Mouse (Mus musculus): Measurements from ENCODE around the gene 2310039H08Rik. TPM values are rescaled to one million over a fixed set of nuclear protein-coding genes. Genes with fewer than 3 reads are reported as not detected.
A peak's percentile ranks its signal among the peaks of the same experiment; 100 is the strongest.
"Not testable (repeated sequence)": the region's sequence is repeated elsewhere in the genome, so short reads cannot be mapped to it uniquely, and the experiment has no call there.

The 2310039H08Rik gene
- polyA plus RNA-seq, 1 experiment: 6.1 TPM

- Histone ChIP-seq H3K27ac (ENCODE audit: insufficient read depth, low read depth, low read length) (peak within 1 kb of the TSS; percentile 100), H3K4me1 (ENCODE audit: control insufficient read depth, insufficient read depth, low read length) (peaks cover 31% of the 10 kb centered on the region), H3K4me3 (ENCODE audit: insufficient read depth, low read length) (peak within 1 kb of the TSS; percentile 69)
- TF ChIP-seq POLR2A (IDR thresholded peaks at IDR 0.05; ENCODE audit: borderline replicate concordance, low read depth, low read length) (no peak; the same call in 1 of the 2 replicates), CTCF (IDR thresholded peaks at IDR 0.05; ENCODE audit: low read depth, low read length) (no peak)
Observed at GRCm38 (mm10) chr17:46751794-46752556, 20.5 kb upstream of the 2310039H08Rik start, which contains the start of gene Cnpy3. Cnpy3 (minus strand) TSS chr17:46752214.

- Histone ChIP-seq H3K27ac (ENCODE audit: insufficient read depth, low read depth, low read length) (no peak overlapping the region), H3K4me3 (ENCODE audit: insufficient read depth, low read length) (no peak overlapping the region), H3K4me1 (ENCODE audit: control insufficient read depth, insufficient read depth, low read length) (peaks cover 2% of the 10 kb centered on the region; the same call in 1 of the 2 replicates)
- no peak for TF ChIP-seq CTCF (IDR thresholded peaks at IDR 0.05; ENCODE audit: low read depth, low read length)
- TF ChIP-seq POLR2A (IDR thresholded peaks at IDR 0.05; ENCODE audit: borderline replicate concordance, low read depth, low read length): no peak
Observed at GRCm38 (mm10) chr17:46758753-46759152, 13.7 kb upstream of the 2310039H08Rik start.

- no peak for TF ChIP-seq POLR2A (IDR thresholded peaks at IDR 0.05; ENCODE audit: borderline replicate concordance, low read depth, low read length)
- TF ChIP-seq CTCF (IDR thresholded peaks at IDR 0.05; ENCODE audit: low read depth, low read length): no peak
- Histone ChIP-seq H3K4me3 (ENCODE audit: insufficient read depth, low read length) (no peak within 1 kb of the TSS), H3K4me1 (ENCODE audit: control insufficient read depth, insufficient read depth, low read length) (no peaks in the 10 kb centered on the region), H3K27ac (ENCODE audit: insufficient read depth, low read depth, low read length) (no peak within 1 kb of the TSS)
Observed at GRCm38 (mm10) chr17:46763544-46763943, 8.9 kb upstream of the 2310039H08Rik start, which contains the start of gene Ptcra. Ptcra (minus strand) TSS chr17:46763712.

- H3K4me1 ChIP-seq (ENCODE audit: control insufficient read depth, insufficient read depth, low read length); H3K27ac ChIP-seq (ENCODE audit: insufficient read depth, low read depth, low read length); H3K4me3 ChIP-seq (ENCODE audit: insufficient read depth, low read length): not testable (repeated sequence)
Observed at GRCm38 (mm10) chr17:46764916-46765315, 7.5 kb upstream of the 2310039H08Rik start.

- Histone ChIP-seq H3K27ac (ENCODE audit: insufficient read depth, low read depth, low read length) (no peak overlapping the region), H3K4me3 (ENCODE audit: insufficient read depth, low read length) (no peak overlapping the region)
- TF ChIP-seq CTCF (IDR thresholded peaks at IDR 0.05; ENCODE audit: low read depth, low read length) (no peak), POLR2A (IDR thresholded peaks at IDR 0.05; ENCODE audit: borderline replicate concordance, low read depth, low read length) (no peak)
Observed at GRCm38 (mm10) chr17:46767868-46768267, 4.6 kb upstream of the 2310039H08Rik start.

GRCm38 (mm10) chr17:46770546-46770945 is 1.9 kb upstream of the 2310039H08Rik start:
- no peak overlapping the region for H3K4me3 ChIP-seq (ENCODE audit: insufficient read depth, low read length)
- H3K27ac ChIP-seq (ENCODE audit: insufficient read depth, low read depth, low read length): no peak overlapping the region
- H3K4me1 ChIP-seq (ENCODE audit: control insufficient read depth, insufficient read depth, low read length): peaks cover 3% of the 10 kb centered on the region; the same call in 1 of the 2 replicates
- no peak for TF ChIP-seq POLR2A (IDR thresholded peaks at IDR 0.05; ENCODE audit: borderline replicate concordance, low read depth, low read length)
- TF ChIP-seq CTCF (IDR thresholded peaks at IDR 0.05; ENCODE audit: low read depth, low read length): no peak

More at GRCm38 (mm10) chr17:46767868-46768267, 4.6 kb upstream of the 2310039H08Rik start:
- H3K4me1 ChIP-seq (ENCODE audit: control insufficient read depth, insufficient read depth, low read length): peaks cover 3% of the 10 kb centered on the region; the same call in 1 of the 2 replicates

- Histone ChIP-seq H3K4me1 (ENCODE audit: control insufficient read depth, insufficient read depth, low read length) (peaks cover 3% of the 10 kb centered on the region; the same call in 1 of the 2 replicates), H3K4me3 (ENCODE audit: insufficient read depth, low read length) (no peak overlapping the region), H3K27ac (ENCODE audit: insufficient read depth, low read depth, low read length) (no peak overlapping the region)
- TF ChIP-seq CTCF (IDR thresholded peaks at IDR 0.05; ENCODE audit: low read depth, low read length) (no peak), POLR2A (IDR thresholded peaks at IDR 0.05; ENCODE audit: borderline replicate concordance, low read depth, low read length) (no peak)
Observed at GRCm38 (mm10) chr17:46771025-46771424, 1.4 kb upstream of the 2310039H08Rik start.

- H3K4me3 ChIP-seq (ENCODE audit: insufficient read depth, low read length): peak overlapping the region; percentile 82
- no peak overlapping the region for H3K27ac ChIP-seq (ENCODE audit: insufficient read depth, low read depth, low read length)
- H3K4me1 ChIP-seq (ENCODE audit: control insufficient read depth, insufficient read depth, low read length): peaks cover 3% of the 10 kb centered on the region; the same call in 1 of the 2 replicates
- TF ChIP-seq CTCF (IDR thresholded peaks at IDR 0.05; ENCODE audit: low read depth, low read length): no peak
- TF ChIP-seq POLR2A (IDR thresholded peaks at IDR 0.05; ENCODE audit: borderline replicate concordance, low read depth, low read length): no peak
Observed at GRCm38 (mm10) chr17:46771616-46772015, 819 bp upstream of the 2310039H08Rik start.

GRCm38 (mm10) chr17:46772038-46772403 is 414 bp upstream of the 2310039H08Rik start:
- Histone ChIP-seq H3K4me1 (ENCODE audit: control insufficient read depth, insufficient read depth, low read length) (peaks cover 3% of the 10 kb centered on the region; the same call in 1 of the 2 replicates), H3K4me3 (ENCODE audit: insufficient read depth, low read length) (peak overlapping the region; percentile 82), H3K27ac (ENCODE audit: insufficient read depth, low read depth, low read length) (peak overlapping the region; percentile 52)
- no peak for TF ChIP-seq POLR2A (IDR thresholded peaks at IDR 0.05; ENCODE audit: borderline replicate concordance, low read depth, low read length)
- no peak for TF ChIP-seq CTCF (IDR thresholded peaks at IDR 0.05; ENCODE audit: low read depth, low read length)

Data from bone marrow macrophage, adult 2 months (primary cell).